Mouse (Mus musculus) brain, embryonic 14.5 days (tissue): Measurements from ENCODE around the gene Fau.

Source experiments
- CTCF ChIP-seq: fragments of 200-500 bp; IDR thresholded peaks from 2 replicates; pipeline ENCODE4 v1.5.1; 2012; ENCODE audit warnings: inconsistent platforms, mild to moderate bottlenecking, moderate library complexity, borderline replicate concordance; ENCODE audit not compliant: insufficient read depth, insufficient read length; ENCODE audit errors: extremely low read depth
- POLR2A ChIP-seq: fragments of 200-500 bp; IDR thresholded peaks from 2 replicates; pipeline ENCODE4 v1.6.1; 2012; ENCODE audit warnings: mild to moderate bottlenecking, inconsistent platforms, borderline replicate concordance; ENCODE audit not compliant: poor library complexity, insufficient read depth, insufficient read length, severe bottlenecking; ENCODE audit errors: extremely low read depth

GRCm38 (mm10) chr19:6058513-6058912 lies 869 bp downstream of the Fau start:
- TF ChIP-seq CTCF (no peak), POLR2A (no peak)
